Mouse (Mus musculus) brain, adult 2 months (tissue): Measurements from ENCODE around the gene Pygo2.
A peak's percentile ranks its signal among the peaks of the same experiment; 100 is the strongest.

ENCODE experiments used
- DNase-seq: peaks from one replicate; pipeline ENCODE4 v3.0.0; 2011; ENCODE audit warnings: low read depth, low spot score

Gene Pygo2

DNA sequence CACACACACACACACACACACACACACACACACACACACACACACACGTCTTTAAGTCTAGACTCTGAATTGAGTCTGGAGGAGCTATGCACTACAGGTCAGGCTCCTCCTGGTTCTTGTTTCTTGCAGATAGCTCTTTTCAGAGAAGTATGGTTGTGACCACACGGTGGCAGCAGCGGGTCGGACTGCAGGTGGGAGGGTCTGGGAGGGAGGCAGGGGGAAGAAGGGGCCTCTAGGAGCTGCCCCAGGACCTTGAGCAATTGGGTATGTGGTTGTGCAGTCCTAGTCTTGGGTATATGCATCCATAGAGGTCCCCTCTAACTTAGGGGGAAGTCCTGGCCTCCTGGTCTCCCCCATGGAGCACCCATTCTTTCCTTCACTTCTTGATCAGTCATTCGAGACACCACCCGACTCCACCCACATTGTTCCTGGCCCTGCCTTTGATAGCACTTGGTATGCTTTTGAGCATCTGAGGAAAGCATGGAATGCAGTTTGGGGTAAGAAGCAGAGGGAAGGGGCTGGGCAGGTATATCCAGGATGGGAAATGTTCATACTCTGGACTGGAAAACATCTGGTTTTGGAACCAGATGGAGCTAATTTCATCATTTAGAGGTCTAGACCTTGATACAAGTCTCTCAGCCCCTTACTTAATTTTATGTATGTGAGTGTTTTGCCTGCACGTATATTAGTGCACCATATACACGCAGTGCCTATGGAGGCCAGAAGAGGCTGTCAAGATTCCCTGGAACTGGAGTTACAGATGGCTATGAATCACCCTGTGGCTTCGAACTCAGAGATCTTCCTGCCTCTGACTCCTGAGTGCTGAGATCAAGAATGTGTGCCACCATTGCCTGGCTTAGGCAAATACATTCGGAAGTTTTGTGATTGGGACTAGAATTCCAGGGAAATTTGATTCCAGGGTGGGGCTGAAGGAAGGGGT is 27.0 kb downstream of the Pygo2 start:
- peak; percentile 79 for DNase-seq

DNA sequence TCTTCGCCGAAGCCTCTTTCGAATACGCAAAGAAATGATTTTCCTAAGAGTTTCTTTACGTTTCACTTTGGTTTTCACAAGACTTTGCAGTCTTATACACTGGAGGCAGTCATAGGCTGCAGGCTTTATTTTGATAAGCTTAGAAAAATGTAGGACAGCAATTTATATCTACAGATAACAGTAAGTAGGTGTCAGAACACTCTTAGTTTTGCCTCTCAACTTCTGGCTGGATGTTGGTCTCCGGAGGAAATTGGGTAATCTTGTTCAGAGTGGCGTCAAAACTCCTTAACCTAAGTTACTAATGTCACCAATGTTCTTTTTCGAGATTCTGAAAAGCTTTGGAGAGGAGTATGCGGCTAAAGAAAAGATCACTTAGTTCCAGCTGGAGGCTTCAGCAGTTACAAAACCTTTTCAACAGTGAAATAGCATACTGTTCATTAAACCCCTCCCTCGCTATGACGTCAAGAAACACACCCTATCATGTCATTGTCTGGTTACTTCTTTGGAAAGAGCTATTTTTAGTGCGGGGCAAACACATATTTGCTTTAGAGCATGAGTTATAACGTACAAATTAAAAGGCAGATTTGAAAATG is 28.5 kb downstream of the Pygo2 start:
- no peak for DNase-seq

DNA sequence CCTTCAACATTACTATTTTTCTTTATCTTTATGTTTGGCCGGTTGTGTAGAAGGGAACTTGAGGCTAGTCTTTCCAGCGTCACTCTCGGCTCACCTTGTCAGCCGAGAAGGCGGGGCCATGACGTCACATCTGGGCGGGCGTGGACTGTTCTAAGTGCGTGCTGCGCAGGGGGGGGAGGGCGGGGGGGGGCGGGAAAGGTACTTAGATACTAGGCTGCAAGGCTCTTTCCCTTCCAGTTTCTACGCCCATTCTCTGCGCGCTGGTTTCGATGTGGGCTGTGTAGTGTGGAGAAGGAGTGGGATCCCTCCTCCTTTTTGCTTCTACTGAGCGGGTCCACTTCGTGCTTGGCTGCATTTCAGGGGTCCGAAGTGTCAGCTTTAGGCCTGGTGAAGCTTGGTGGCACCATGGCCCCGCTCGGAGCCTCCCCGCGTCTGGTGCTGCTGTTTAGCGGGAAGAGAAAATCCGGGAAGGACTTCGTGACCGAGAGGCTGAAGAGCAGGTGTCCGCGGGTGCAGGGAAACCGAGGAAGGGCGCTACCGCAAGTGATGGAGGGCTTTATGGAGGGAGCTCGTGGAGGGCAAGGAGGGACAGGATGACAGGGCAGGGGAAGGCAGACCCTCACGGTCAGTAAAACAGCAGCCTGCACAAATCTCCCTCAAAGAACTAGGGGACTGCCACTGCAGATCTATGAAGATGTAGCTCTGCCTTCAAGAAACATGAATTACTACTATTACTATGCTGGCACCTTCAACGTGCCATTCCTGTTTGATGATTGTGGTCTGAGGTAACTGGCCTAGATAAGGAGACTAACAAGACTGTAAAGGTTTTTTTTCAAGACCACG is 29.2 kb downstream of the Pygo2 start:
- peak; percentile 97 for DNase-seq

DNA sequence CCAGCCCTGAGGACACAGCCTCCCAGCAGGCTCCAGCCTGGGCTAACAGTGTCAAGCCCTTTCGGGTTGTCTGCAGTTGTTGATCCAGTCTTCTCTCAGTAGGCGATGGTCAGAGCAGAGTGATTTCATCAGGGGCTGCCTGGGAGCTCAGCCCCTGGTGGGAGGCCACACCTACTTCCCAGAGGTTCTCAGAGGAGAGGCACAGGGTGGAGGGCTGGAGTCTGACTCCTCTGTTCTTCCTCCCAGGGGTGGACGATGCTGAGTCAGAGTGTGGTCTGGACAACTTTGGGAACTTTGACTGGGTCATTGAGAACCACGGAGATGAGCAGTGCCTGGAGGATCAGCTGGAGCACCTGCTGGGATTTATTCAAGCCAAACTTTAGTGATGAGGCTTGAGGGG is 38.3 kb downstream of the Pygo2 start:
- no peak for DNase-seq

DNA sequence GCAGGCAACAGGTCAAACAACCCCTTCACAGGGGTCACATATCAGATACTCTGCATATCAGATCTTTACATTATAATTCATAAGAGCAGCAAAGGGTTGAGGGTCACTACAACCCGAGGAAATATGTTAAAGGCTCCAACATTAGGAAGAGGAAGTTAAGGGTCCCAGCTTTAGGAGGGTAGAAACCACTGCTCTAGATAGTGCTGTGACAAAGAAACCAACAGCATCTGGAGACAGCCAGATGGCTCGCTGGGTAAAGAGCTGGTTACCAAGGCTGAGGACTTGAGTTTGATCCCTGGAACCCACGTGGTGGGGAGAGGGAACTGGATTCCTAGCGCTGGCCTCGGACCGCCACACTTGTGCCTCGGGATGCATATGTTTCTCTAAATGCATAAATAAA is 42.3 kb downstream of the Pygo2 start:
- no peak for DNase-seq

DNA sequence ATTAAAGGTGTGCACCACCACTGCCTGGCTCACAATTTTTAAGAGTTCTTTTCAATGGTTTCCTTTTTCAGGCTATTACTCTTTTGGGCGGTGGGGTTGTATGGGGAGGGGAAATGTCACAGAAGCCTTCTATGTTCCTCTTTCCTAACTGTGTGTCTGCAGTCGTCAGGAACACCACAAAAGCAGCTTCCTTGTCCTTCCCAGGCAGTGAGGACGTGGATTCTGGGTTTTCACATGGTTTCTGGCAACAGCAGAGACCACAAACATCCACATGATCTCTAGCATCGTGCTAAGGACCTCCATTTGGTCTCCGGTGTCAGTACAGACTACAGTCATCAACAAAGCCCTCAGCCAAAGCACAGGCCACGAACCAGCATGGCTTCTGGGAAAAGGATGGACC is 43.8 kb downstream of the Pygo2 start:
- no peak for DNase-seq

DNA sequence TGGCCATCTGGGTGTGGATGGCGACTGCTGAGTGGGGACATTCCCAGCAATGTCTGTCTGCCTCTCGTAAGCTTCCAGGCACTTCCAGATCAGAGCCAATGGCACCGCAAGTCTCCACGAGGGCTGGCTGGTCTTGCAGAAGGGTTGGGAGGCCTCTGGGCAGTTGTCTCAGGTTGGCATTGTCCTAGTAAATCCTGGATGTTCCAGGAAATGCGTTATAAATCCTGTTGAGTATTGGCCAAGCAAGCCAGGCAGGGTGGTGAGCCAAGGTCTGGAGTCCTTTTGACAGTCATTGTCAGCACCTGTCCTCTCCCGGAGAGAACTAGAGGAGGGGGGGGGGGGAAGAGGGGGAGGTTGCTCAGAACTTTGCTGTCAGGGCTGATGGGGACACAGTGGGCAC is 49.0 kb downstream of the Pygo2 start:
- DNase-seq, result no peak

DNA sequence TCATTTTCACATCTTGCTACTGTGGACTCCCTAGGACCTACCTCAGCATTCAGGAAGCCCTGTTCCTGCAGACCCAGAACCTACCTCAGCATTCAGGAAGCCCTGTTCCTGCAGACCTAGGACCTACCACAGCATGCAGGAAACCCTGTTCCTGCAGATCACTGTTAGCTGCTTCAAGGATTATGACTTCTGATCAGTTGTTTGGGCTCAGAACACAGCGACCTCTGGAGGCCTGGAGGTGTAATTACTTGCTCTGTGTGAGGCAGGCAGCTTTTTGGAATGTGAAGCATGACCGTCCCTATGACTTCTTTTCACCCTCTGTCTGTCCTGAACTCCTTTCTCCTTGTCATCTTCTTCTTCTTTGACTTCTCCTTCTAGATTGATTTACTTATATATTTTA is 51.5 kb downstream of the Pygo2 start:
- no peak for DNase-seq

DNA sequence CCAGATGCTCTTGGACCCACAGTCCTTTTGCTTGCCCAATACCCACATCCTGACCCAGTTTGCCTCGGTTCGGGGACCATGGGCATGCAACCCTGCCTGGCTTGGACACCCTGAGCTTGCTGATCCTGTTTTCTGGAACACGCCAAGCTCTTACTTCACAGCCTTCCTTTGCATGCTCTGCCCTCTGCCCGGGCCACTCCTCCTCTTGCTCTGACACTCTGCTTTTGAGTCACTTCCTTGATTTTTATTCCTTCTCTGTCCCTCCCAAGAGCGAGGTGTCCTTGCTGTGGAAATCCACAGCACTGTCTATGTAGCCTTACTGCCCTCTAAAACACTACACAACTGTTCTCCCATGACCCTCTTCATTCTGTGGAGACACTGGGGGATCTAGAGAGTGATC is 52.2 kb downstream of the Pygo2 start:
- no peak for DNase-seq
